Comparison of ENCODE assay signal across 8 mouse cellular contexts in the genomic region with DNA sequence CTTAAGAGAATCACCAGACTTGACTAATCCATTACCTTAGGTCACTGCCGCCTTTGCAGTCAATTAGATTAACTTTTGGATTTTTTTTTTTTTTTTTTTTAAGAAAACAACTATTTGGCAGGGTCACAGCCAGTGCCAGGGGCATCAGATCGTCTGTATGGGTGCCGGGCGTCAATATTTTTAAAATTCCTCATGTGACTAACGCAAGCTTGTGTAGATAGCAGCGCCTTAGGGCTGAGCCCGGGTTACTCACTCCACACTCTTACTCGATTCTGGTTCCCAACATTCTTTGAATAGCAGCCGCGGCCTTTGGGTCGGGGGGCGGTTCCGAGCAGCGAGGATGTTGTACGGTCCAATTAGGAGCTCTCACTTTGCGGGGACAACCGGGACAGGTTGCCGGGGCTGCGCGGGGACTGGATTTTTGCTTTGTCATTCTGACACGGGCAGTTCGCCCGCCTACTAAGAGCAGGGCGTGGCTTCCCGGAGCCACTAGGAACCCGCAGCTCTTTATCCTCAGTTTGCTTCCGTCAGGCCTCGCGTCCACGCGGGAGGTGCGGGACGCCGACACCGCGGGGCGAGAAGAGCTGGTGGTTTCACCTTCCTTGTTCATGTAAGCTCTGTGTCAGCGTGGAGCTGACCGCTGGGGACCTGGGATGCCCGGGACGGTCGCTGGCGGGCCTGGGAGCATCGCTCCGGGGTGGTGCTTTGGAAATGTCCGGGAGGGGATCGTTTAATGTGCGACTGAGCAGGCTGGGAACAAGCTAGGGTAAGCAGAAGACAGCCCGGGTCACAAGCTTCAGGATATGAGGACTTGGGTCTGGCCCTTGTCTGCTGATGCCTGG. TPM values are rescaled to one million over a fixed set of nuclear protein-coding genes. Genes with fewer than 3 reads are reported as not detected.
DNase-seq lines count a peak whose midpoint lies in the region; ATAC-seq and TF ChIP-seq lines count a peak whose summit lies in the region.

No protein-coding gene starts in this region.

- ATAC-seq in activated CD4-positive, CD25-positive, alpha-beta regulatory T cell, adult 4 months, result peak; percentile 84
- ATAC-seq in megakaryocyte progenitor cell, adult 5-6 weeks (replicated peaks; ENCODE audit: poor library complexity), result peak; percentile 66

- no peak for TF ChIP-seq CTCF in cortical plate, adult 2 months (IDR thresholded peaks at IDR 0.05; ENCODE audit: extremely low read depth, insufficient read depth, low read length)

- H3K4me1 ChIP-seq in cortical plate, adult 2 months (ENCODE audit: control insufficient read depth, insufficient read depth, low read length), result peaks cover 4% of the 10 kb centered on the region

- peak overlapping the region; percentile 76 for H3K4me3 ChIP-seq in cortical plate, adult 2 months (ENCODE audit: insufficient read depth, low read length)

- peak; percentile 93 to 94 for DNase-seq in gastrocnemius, adult 8-10 months (ENCODE audit: low spot score in 2 of 2)
- DNase-seq in induced T-regulatory cell, adult 2 months (ENCODE audit: low read depth), result peak; percentile 94
- DNase-seq in left cerebral cortex, adult 9 months (ENCODE audit: low spot score in 2 of 2), result peak; percentile 87 to 94
- DNase-seq in right cerebral cortex, postnatal 14 days, result peak; percentile 83
- peak; percentile 88 to 92 for DNase-seq in urinary bladder, postnatal 36 days (ENCODE audit: low spot score in 2 of 2)

- peak overlapping the region; percentile 86 for H3K27ac ChIP-seq in cortical plate, adult 2 months (ENCODE audit: insufficient read depth, low read length)

- TF ChIP-seq POLR2A in cortical plate, adult 2 months (IDR thresholded peaks at IDR 0.05; ENCODE audit: extremely low read depth, insufficient read depth, low read length), result peak; percentile 97

RNA-seq across cellular contexts. Expression of gene Eid3, which starts 7.5 kb away (rescaled TPM):
- polyA plus RNA-seq in activated CD4-positive, CD25-positive, alpha-beta regulatory T cell, adult 4 months (2017; shearing (Covaris generic)), result 1 to 10 TPM in 1 of 2 experiments, under 1 TPM in 1; 0.76 to 1.2 TPM
- 0.61 and 0.68 TPM in 2 replicates for polyA plus RNA-seq in cortical plate, adult 2 months (2012; rRNA removed)
- total RNA-seq in gastrocnemius, adult 8-10 months (2022), result 1 to 10 TPM in 2 of 4 experiments, under 1 TPM in 2; 0.63 to 1.1 (median 1.0) TPM
- total RNA-seq in megakaryocyte progenitor cell, adult 5-6 weeks (2015), result 3.0 and 3.6 TPM in 2 replicates
- 3.1 and 4.7 TPM in 2 replicates for total RNA-seq in megakaryocyte progenitor cell, adult 5-6 weeks (2017)

RNA-seq across cellular contexts. Expression of gene Txnrd1, which starts 25.2 kb away (rescaled TPM):
- 10 to 100 TPM; 27.5 to 28.0 TPM for polyA plus RNA-seq in activated CD4-positive, CD25-positive, alpha-beta regulatory T cell, adult 4 months (2017; shearing (Covaris generic))
- polyA plus RNA-seq in cortical plate, adult 2 months (2012; rRNA removed), result 36.8 and 38.3 TPM in 2 replicates
- 10 to 100 TPM; 56.7 to 79.1 (median 63.5) TPM for total RNA-seq in gastrocnemius, adult 8-10 months (2022)
- 50.6 and 56.6 TPM in 2 replicates for total RNA-seq in megakaryocyte progenitor cell, adult 5-6 weeks (2015)
- total RNA-seq in megakaryocyte progenitor cell, adult 5-6 weeks (2017), result 96.0 and 102 TPM in 2 replicates

Comparison
In these comparisons a context has a peak if more than half of its experiments do, and no peak if none do; other contexts are left out.
1. Peak in every context shown above with its lines: DNase-seq, ATAC-seq, H3K4me3 ChIP-seq and H3K27ac ChIP-seq.